Mouse (Mus musculus) stomach, embryonic 14.5 days (tissue): ENCODE measurements around the gene Pbld1. TPM values are rescaled to one million over a fixed set of nuclear protein-coding genes. Genes with fewer than 3 reads are reported as not detected.

Experiments
- ATAC-seq: fragments of 200-750 bp; cut with Nextera tagmentation; 2 replicates; pipeline ENCODE4 v1.8.0; 2017; ENCODE audit warnings: low read depth, moderate TSS enrichment; ENCODE audit not compliant: insufficient number of reproducible peaks, insufficient read depth, low FRiP score
- H3K27ac ChIP-seq: fragments of 300-500 bp; sonication (generic); 2 replicates; pipeline ENCODE4 v1.5.1; 2014; ENCODE audit warnings: mild to moderate bottlenecking, low read length, moderate library complexity, mixed read lengths
- H3K27me3 ChIP-seq: fragments of 300-500 bp; sonication (generic); 2 replicates; pipeline ENCODE4 v1.6.1; 2014; ENCODE audit warnings: low read length, control low read depth, mixed read lengths; ENCODE audit not compliant: control insufficient read depth, insufficient read depth
- H3K36me3 ChIP-seq: fragments of 300-500 bp; sonication (generic); 2 replicates; pipeline ENCODE4 v1.6.1; 2014; ENCODE audit warnings: mild to moderate bottlenecking, control low read depth, low read length, moderate library complexity, mixed read lengths; ENCODE audit not compliant: control insufficient read depth, insufficient read depth
- H3K4me1 ChIP-seq: fragments of 300-500 bp; sonication (generic); 2 replicates; pipeline ENCODE4 v1.6.1; 2014; ENCODE audit warnings: low read length, control low read depth, mixed read lengths; ENCODE audit not compliant: control insufficient read depth, insufficient read depth
- H3K4me2 ChIP-seq: fragments of 300-500 bp; sonication (generic); replicated peaks from 2 replicates; pipeline ENCODE4 v1.6.1; 2014; ENCODE audit warnings: low read depth, low read length, control low read depth
- H3K4me3 ChIP-seq: fragments of 300-500 bp; sonication (generic); 2 replicates; pipeline ENCODE4 v1.5.1; 2014; ENCODE audit warnings: low read depth, low read length, control low read depth
- H3K9ac ChIP-seq: fragments of 300-500 bp; sonication (generic); replicated peaks from 2 replicates; pipeline ENCODE4 v1.6.1; 2014; ENCODE audit warnings: low read depth, mild to moderate bottlenecking, control low read depth, low read length, moderate library complexity, mixed read lengths
- H3K9me3 ChIP-seq: fragments of 300-500 bp; sonication (generic); 2 replicates; pipeline ENCODE4 v1.6.1; 2016; ENCODE audit warnings: low read depth, low read length, control low read depth; ENCODE audit not compliant: control insufficient read depth
- WGBS: fragments of 180-500 bp; shearing (Covaris S2); extraction: QIAGEN DNeasy Blood & Tissue Kit; methylation state at CpG from one replicate; pipeline ENCODE4 v1.1.7; 2014; 5-methylcytosine and 5-hydroxymethylcytosine counted together
- polyA plus RNA-seq: library from polyadenylated mRNA; unstranded; fragments of >200 nt; fragmentation: Nextera tagmentation; extraction: Ambion mirVana; gene quantifications from 2 replicates; pipeline ENCODE4 v1.2.1, GENCODE M21; 2014

Pbld1 gene
- polyA plus RNA-seq, 1 experiment from 2014 or later: 1.5 TPM

GRCm38 (mm10) chr10:63113716-63114360, 53.9 kb downstream of the Pbld1 start:
- H3K9me3 ChIP-seq: no peaks in the 10 kb centered on the region
- WGBS: 80% methylated on average over 6 of the region's 6 CpGs
- no peak overlapping the region for H3K9ac ChIP-seq

GRCm38 (mm10) chr10:63115881-63116280, 55.9 kb downstream of the Pbld1 start:
- Histone ChIP-seq H3K27me3 (no peaks in the 10 kb centered on the region), H3K4me2 (no peak overlapping the region), H3K27ac (no peak overlapping the region), H3K9me3 (no peaks in the 10 kb centered on the region), H3K9ac (no peak overlapping the region), H3K4me3 (no peak overlapping the region), H3K36me3 (no peaks in the 10 kb centered on the region), H3K4me1 (no peaks in the 10 kb centered on the region)
- 87% methylated on average over 15 of the region's 15 CpGs for WGBS
- no peak for ATAC-seq

More at GRCm38 (mm10) chr10:63113716-63114360, 53.9 kb downstream of the Pbld1 start:
- no peaks in the 10 kb centered on the region for H3K27me3 ChIP-seq
- H3K27ac ChIP-seq: no peak overlapping the region
- ATAC-seq: no peak
- no peak overlapping the region for H3K4me2 ChIP-seq
- H3K36me3 ChIP-seq: no peaks in the 10 kb centered on the region
- no peaks in the 10 kb centered on the region for H3K4me1 ChIP-seq
- H3K4me3 ChIP-seq: no peak overlapping the region

DNA sequence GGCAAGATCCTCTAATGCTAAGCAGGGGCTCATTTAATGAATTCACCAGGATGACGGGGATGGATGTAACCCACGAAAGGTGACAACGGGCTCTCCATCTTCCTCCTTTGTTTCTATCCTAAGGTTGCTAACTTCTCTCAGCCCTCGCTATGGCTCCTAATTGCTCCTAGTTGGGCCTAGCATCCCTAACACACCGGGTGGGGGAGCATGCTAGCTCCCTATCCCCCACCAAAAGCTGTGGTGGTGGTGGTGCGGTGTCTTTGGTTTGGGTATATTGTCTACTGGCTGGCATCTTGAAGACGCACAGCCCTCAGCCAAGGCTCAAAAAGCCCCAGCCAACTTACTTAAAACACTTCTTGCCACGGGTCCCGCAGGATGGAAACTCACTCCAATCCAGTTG, 56.4 kb downstream of the Pbld1 start:
- no peak for ATAC-seq

GRCm38 (mm10) chr10:63117583-63117982, 57.6 kb downstream of the Pbld1 start:
- H3K9me3 ChIP-seq: no peaks in the 10 kb centered on the region
- no peaks in the 10 kb centered on the region for H3K4me1 ChIP-seq
- ATAC-seq: no peak
- H3K4me2 ChIP-seq: no peak overlapping the region
- no peak overlapping the region for H3K9ac ChIP-seq
- WGBS: 95% methylated on average over 8 of the region's 8 CpGs
- H3K4me3 ChIP-seq: no peak overlapping the region
- H3K27me3 ChIP-seq: no peaks in the 10 kb centered on the region
- H3K27ac ChIP-seq: no peak overlapping the region
- no peaks in the 10 kb centered on the region for H3K36me3 ChIP-seq

More for the DNA sequence above, 56.4 kb downstream of the Pbld1 start:
- Histone ChIP-seq H3K27me3 (no peaks in the 10 kb centered on the region), H3K4me3 (no peak overlapping the region), H3K36me3 (no peaks in the 10 kb centered on the region), H3K9me3 (no peaks in the 10 kb centered on the region), H3K27ac (no peak overlapping the region), H3K4me2 (no peak overlapping the region), H3K9ac (no peak overlapping the region), H3K4me1 (no peaks in the 10 kb centered on the region)
- 93% methylated on average over 9 of the region's 9 CpGs for WGBS

DNA sequence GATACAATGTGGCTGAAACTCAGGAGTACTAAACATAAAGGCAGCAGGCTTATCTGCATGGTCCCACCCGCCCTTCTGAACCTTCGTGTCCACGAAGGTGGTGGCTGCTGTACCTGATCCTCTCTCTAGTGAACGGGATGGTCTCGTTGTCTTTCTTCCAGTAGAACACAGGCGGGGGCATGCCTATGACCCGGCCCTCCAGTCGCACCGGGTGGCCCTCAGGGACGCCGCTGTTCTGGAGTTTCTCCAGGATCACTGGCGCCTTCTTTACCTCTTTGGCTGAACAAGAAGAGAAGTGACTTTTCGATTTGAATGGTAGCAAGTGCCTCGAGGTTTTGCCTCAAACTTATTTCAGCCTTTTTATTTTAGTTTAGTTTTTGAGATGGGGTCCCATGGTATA, 60.0 kb downstream of the Pbld1 start:
- Histone ChIP-seq H3K27ac (no peak overlapping the region), H3K27me3 (no peaks in the 10 kb centered on the region), H3K4me1 (no peaks in the 10 kb centered on the region), H3K36me3 (no peaks in the 10 kb centered on the region), H3K9me3 (no peaks in the 10 kb centered on the region), H3K9ac (no peak overlapping the region), H3K4me2 (no peak overlapping the region), H3K4me3 (no peak overlapping the region)
- 78% methylated on average over 14 of the region's 14 CpGs for WGBS
- no peak for ATAC-seq

GRCm38 (mm10) chr10:63121961-63122360, 62.0 kb downstream of the Pbld1 start:
- Histone ChIP-seq H3K27ac (no peak overlapping the region), H3K27me3 (no peaks in the 10 kb centered on the region), H3K4me3 (no peak overlapping the region), H3K36me3 (no peaks in the 10 kb centered on the region), H3K4me1 (no peaks in the 10 kb centered on the region), H3K9ac (no peak overlapping the region), H3K9me3 (no peaks in the 10 kb centered on the region), H3K4me2 (no peak overlapping the region)
- no peak for ATAC-seq
- 84% methylated on average over 14 of the region's 14 CpGs for WGBS

- no peak overlapping the region for H3K9ac ChIP-seq
- 31% methylated on average over 8 of the region's 8 CpGs for WGBS
- H3K4me1 ChIP-seq: no peaks in the 10 kb centered on the region
- H3K9me3 ChIP-seq: no peaks in the 10 kb centered on the region
- no peak overlapping the region for H3K4me3 ChIP-seq
- ATAC-seq: no peak
- H3K36me3 ChIP-seq: no peaks in the 10 kb centered on the region
- H3K4me2 ChIP-seq: no peak overlapping the region
- no peaks in the 10 kb centered on the region for H3K27me3 ChIP-seq
- no peak overlapping the region for H3K27ac ChIP-seq
These were observed 62.6 kb downstream of the Pbld1 start for GRCm38 (mm10) chr10:63122516-63122915.

- WGBS: 84% methylated on average over 8 of the region's 8 CpGs
- Histone ChIP-seq H3K4me2 (no peak overlapping the region), H3K4me3 (no peak overlapping the region), H3K27ac (no peak overlapping the region), H3K9me3 (no peaks in the 10 kb centered on the region), H3K27me3 (no peaks in the 10 kb centered on the region), H3K36me3 (no peaks in the 10 kb centered on the region), H3K9ac (no peak overlapping the region), H3K4me1 (no peaks in the 10 kb centered on the region)
- no peak for ATAC-seq
These were observed 63.2 kb downstream of the Pbld1 start for GRCm38 (mm10) chr10:63123141-63123540.

DNA sequence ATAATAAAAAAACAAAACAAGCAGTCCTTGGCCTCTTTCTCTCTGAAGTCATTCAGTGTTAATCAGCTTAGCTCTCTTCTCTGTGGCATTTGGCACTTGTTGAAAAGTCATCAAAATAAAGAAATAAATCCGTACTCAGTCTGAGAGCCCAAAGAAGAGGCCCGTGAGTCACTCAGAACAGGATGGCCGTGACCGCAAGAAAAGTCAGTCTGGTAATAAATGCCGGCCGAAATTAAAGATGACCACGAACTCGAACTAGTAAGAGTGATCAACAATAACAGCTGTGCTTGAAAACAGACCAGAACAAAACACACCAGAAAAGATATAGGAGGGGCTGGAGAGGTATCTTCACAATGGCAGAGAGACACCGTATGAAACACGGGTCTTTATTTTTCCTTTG, 64.1 kb downstream of the Pbld1 start:
- no peak for ATAC-seq
- no peaks in the 10 kb centered on the region for H3K27me3 ChIP-seq
- no peaks in the 10 kb centered on the region for H3K36me3 ChIP-seq
- no peak overlapping the region for H3K4me2 ChIP-seq
- H3K4me1 ChIP-seq: no peaks in the 10 kb centered on the region
- no peak overlapping the region for H3K4me3 ChIP-seq
- no peak overlapping the region for H3K27ac ChIP-seq
- 93% methylated on average over 10 of the region's 10 CpGs for WGBS
- H3K9me3 ChIP-seq: no peaks in the 10 kb centered on the region
- H3K9ac ChIP-seq: no peak overlapping the region
